Mouse (Mus musculus): ENCODE results near the gene Btf3. TPM values are rescaled to one million over a fixed set of nuclear protein-coding genes. Genes with fewer than 3 reads are reported as not detected.

Btf3 gene
- polyA plus RNA-seq (2015; fragmentation: Nextera tagmentation; extraction: Ambion mirVana), result 505 and 577 TPM in 2 replicates

GRCm38 (mm10) chr13:98316480-98317245, at the start of gene Btf3:
Gene Btf3 (minus strand): TSS chr13:98317006.

GRCm38 (mm10) chr13:98354090-98354801, 37.4 kb upstream of the Btf3 start, which contains the start of gene Foxd1:
Gene Foxd1 (plus strand): TSS chr13:98354242.

GRCm38 (mm10) chr13:98279686-98280085, 37.1 kb downstream of the Btf3 start, which contains the start of gene Gm21976:
Gene Gm21976 (plus strand): TSS chr13:98279887.

GRCm38 (mm10) chr13:98262636-98263457, 54.0 kb downstream of the Btf3 start, which contains the start of the genes Utp15 and Ankra2:
Gene Utp15 (minus strand): TSS chr13:98263041.
Gene Ankra2 (plus strand): TSS chr13:98263074.

Other genes with a start within 250 kb of the Btf3 start
- gene Arhgef28, start 110.6 kb downstream of the Btf3 start, polyA plus RNA-seq (2015; fragmentation: Nextera tagmentation; extraction: Ambion mirVana), result 38.5 and 55.7 TPM in 2 replicates
- 8.5 and 18.8 TPM in 2 replicates for gene Utp15, start 54.0 kb downstream of the Btf3 start, polyA plus RNA-seq (2015; fragmentation: Nextera tagmentation; extraction: Ambion mirVana)
- gene Ankra2, start 53.9 kb downstream of the Btf3 start, polyA plus RNA-seq (2015; fragmentation: Nextera tagmentation; extraction: Ambion mirVana), result 31.7 and 36.0 TPM in 2 replicates
- not detected in 2 replicates for gene Gm21976, start 37.1 kb downstream of the Btf3 start, polyA plus RNA-seq (2015; fragmentation: Nextera tagmentation; extraction: Ambion mirVana)
- 2.6 and 5.9 TPM in 2 replicates for gene Foxd1, start 37.2 kb upstream of the Btf3 start, polyA plus RNA-seq (2015; fragmentation: Nextera tagmentation; extraction: Ambion mirVana)
- 1.4 and 2.6 TPM in 2 replicates for gene Gm10320, start 175.0 kb upstream of the Btf3 start, polyA plus RNA-seq (2015; fragmentation: Nextera tagmentation; extraction: Ambion mirVana)

Data from adrenal gland, postnatal 0 days (tissue).